In genomic region chr3:95319110-95319509, GRCm38 (mm10) we compare ENCODE assay signal across 10 mouse cellular contexts. TPM values are rescaled to one million over a fixed set of nuclear protein-coding genes. Genes with fewer than 3 reads are reported as not detected.
DNase-seq lines count a peak whose midpoint lies in the region; ATAC-seq and TF ChIP-seq lines count a peak whose summit lies in the region.
"Had no signal": no experiment of that assay in that cellular context is flagged by ENCODE, and none has a peak within 500 bp of the region (broad histone marks: within the 10 kb centered on the region; RNA-seq: fewer than 3 reads in every experiment).

No protein-coding gene starts in this region.

- peak overlapping the region; percentile 81 for H3K27ac ChIP-seq in heart, embryonic 12.5 days (ENCODE audit: poor library complexity, severe bottlenecking)
- H3K27ac ChIP-seq in liver, adult 2 months (replicated peaks; ENCODE audit: insufficient read depth, low read depth, low read length): peak overlapping the region; percentile 98
- H3K27ac ChIP-seq in bone marrow macrophage, adult 2 months (ENCODE audit: insufficient read depth, low read depth, low read length): peak overlapping the region; percentile 4; the same call in 1 of the 2 replicates
- H3K27ac ChIP-seq in liver, embryonic 12.5 days: peak overlapping the region; percentile 65; the same call in 1 of the 2 replicates

- no peak for ATAC-seq in heart, embryonic 12.5 days (ENCODE audit: insufficient number of reproducible peaks, low FRiP score)
- no peak for ATAC-seq in liver, embryonic 12.5 days
- ATAC-seq: CD4-positive, CD25-positive, alpha-beta regulatory T cell, adult 4 months had no signal

- no peaks in the 10 kb centered on the region for H3K27me3 ChIP-seq in heart, embryonic 12.5 days (replicated peaks)
- H3K27me3 ChIP-seq in liver, adult 2 months (ENCODE audit: control insufficient read depth, insufficient read depth, low read length): no peaks in the 10 kb centered on the region
- no peaks in the 10 kb centered on the region for H3K27me3 ChIP-seq in liver, embryonic 12.5 days (replicated peaks)

- H3K4me2 ChIP-seq in heart, embryonic 12.5 days: peak overlapping the region; percentile 51
- H3K4me2 ChIP-seq in liver, embryonic 12.5 days: peak overlapping the region; percentile 38

- H3K4me3 ChIP-seq in heart, embryonic 12.5 days: no peak overlapping the region
- peak overlapping the region; percentile 61 for H3K4me3 ChIP-seq in liver, adult 2 months (ENCODE audit: insufficient read depth, low read depth, low read length)
- no peak overlapping the region for H3K4me3 ChIP-seq in bone marrow macrophage, adult 2 months (ENCODE audit: insufficient read depth, low read length)
- H3K4me3 ChIP-seq in liver, embryonic 12.5 days: no peak overlapping the region

- no peak for DNase-seq in heart, adult 8-10 months (ENCODE audit: low spot score)
- DNase-seq in liver, adult 2 months (ENCODE audit: extremely low read depth, low read depth, low spot score): no peak
- DNase-seq in liver: no peak
- no peak for DNase-seq in adrenal gland, adult 8-10 months
- DNase-seq in left cerebral cortex, postnatal 25 days (ENCODE audit: low spot score in 2 of 2): no peak
- DNase-seq: right cerebral cortex, postnatal 4 days had no signal

- TF ChIP-seq CTCF in liver, adult 2 months (IDR thresholded peaks at IDR 0.05; ENCODE audit: low read depth, low read length): no peak
- TF ChIP-seq CTCF in bone marrow macrophage, adult 2 months (IDR thresholded peaks at IDR 0.05; ENCODE audit: low read depth, low read length): no peak

- 50% methylated on average over 2 of the region's 2 CpGs for WGBS in heart, embryonic 12.5 days
- 10% methylated on average over 2 of the region's 2 CpGs for WGBS in liver, adult 2 months
- 63% methylated on average over 2 of the region's 2 CpGs for WGBS in liver, embryonic 12.5 days (ENCODE audit: insufficient replicate concordance)

- H3K36me3 ChIP-seq in heart, embryonic 12.5 days: peaks cover 43% of the 10 kb centered on the region
- peaks cover 38% of the 10 kb centered on the region for H3K36me3 ChIP-seq in liver, adult 2 months (ENCODE audit: control insufficient read depth, insufficient read depth, low read length)
- peaks cover 63% of the 10 kb centered on the region for H3K36me3 ChIP-seq in liver, embryonic 12.5 days

- H3K4me1 ChIP-seq in heart, embryonic 12.5 days (replicated peaks): peaks cover 42% of the 10 kb centered on the region
- peaks cover 44% of the 10 kb centered on the region for H3K4me1 ChIP-seq in liver, adult 2 months (ENCODE audit: control insufficient read depth, insufficient read depth, low read length)
- H3K4me1 ChIP-seq in bone marrow macrophage, adult 2 months (ENCODE audit: control insufficient read depth, insufficient read depth, low read length): peaks cover 24% of the 10 kb centered on the region
- peaks cover 50% of the 10 kb centered on the region for H3K4me1 ChIP-seq in liver, embryonic 12.5 days

- intact Hi-C loops in left cerebral cortex, postnatal 25 days (cut with DNase I): no loop called here

- peaks cover 31% of the 10 kb centered on the region; the same call in 1 of the 2 replicates for H3K79me2 ChIP-seq in liver, adult 2 months (ENCODE audit: control insufficient read depth, insufficient read depth, low read length)

- TF ChIP-seq POLR2A in liver, adult 2 months (IDR thresholded peaks at IDR 0.05; ENCODE audit: extremely low read depth, insufficient read depth, low read length): no peak
- no peak for TF ChIP-seq POLR2A in bone marrow macrophage, adult 2 months (IDR thresholded peaks at IDR 0.05; ENCODE audit: borderline replicate concordance, low read depth, low read length)

- peak overlapping the region; percentile 39; the same call in 1 of the 2 replicates for H3K9ac ChIP-seq in heart, embryonic 12.5 days
- H3K9ac ChIP-seq in liver, adult 2 months (ENCODE audit: low read depth, low read length): peak overlapping the region; percentile 90
- H3K9ac ChIP-seq in liver, embryonic 12.5 days: 0 out of 2 replicates have a peak overlapping the region, but pooled peaks have one; percentile 30

- no peaks in the 10 kb centered on the region for H3K9me3 ChIP-seq in heart, embryonic 12.5 days (replicated peaks)
- H3K9me3 ChIP-seq in liver, embryonic 12.5 days (replicated peaks): no peaks in the 10 kb centered on the region

RNA-seq across cellular contexts. Expression of gene Cers2, which starts 4.5 kb away (rescaled TPM):
- polyA plus RNA-seq in heart, embryonic 12.5 days (2016; fragmentation: Nextera tagmentation; extraction: Ambion mirVana): 136 and 137 TPM in 2 replicates
- 10 to 100 TPM; 30.6 to 35.5 (median 33.4) TPM for total RNA-seq in heart, adult 8-10 months (2022)
- total RNA-seq in liver, adult 2 months (2014; rRNA removed): 283 and 284 TPM in 2 replicates
- polyA plus RNA-seq in liver, adult 2 months (2012; rRNA removed): 266 and 271 TPM in 2 replicates
- 173 and 186 TPM in 2 replicates for polyA plus RNA-seq in bone marrow macrophage, adult 2 months (2012; ENCODE audit: insufficient read depth, insufficient read length, missing spikeins)
- polyA plus RNA-seq in liver, embryonic 12.5 days (2016; fragmentation: Nextera tagmentation; extraction: Ambion mirVana): 134 and 135 TPM in 2 replicates
- 100 to 1,000 TPM; 211 to 272 (median 241) TPM for total RNA-seq in adrenal gland, adult 8-10 months (2022)
- total RNA-seq in left cerebral cortex, postnatal 25 days (2021): 10 to 100 TPM; 44.5 to 48.9 TPM

RNA-seq across cellular contexts. Expression of gene Anxa9, which starts 12.1 kb away (rescaled TPM):
- 1.2 and 1.7 TPM in 2 replicates for polyA plus RNA-seq in heart, embryonic 12.5 days (2016; fragmentation: Nextera tagmentation; extraction: Ambion mirVana)
- total RNA-seq in heart, adult 8-10 months (2022): 1 to 10 TPM in 1 of 4 experiments, under 1 TPM in 2, not detected in 1; 0.52 to 1.5 (median 0.66) TPM
- total RNA-seq in liver, adult 2 months (2014; rRNA removed): 0.54 and 0.55 TPM in 2 replicates
- polyA plus RNA-seq in liver, adult 2 months (2012; rRNA removed): 0.47 and 0.91 TPM in 2 replicates
- polyA plus RNA-seq in bone marrow macrophage, adult 2 months (2012; ENCODE audit: insufficient read depth, insufficient read length, missing spikeins): 11.1 and 15.4 TPM in 2 replicates
- 3.1 and 4.6 TPM in 2 replicates for polyA plus RNA-seq in liver, embryonic 12.5 days (2016; fragmentation: Nextera tagmentation; extraction: Ambion mirVana)
- 1 to 10 TPM; 1.9 to 4.2 (median 3.0) TPM for total RNA-seq in adrenal gland, adult 8-10 months (2022)
- total RNA-seq in left cerebral cortex, postnatal 25 days (2021): under 1 TPM; 0.57 to 0.78 TPM

RNA-seq across cellular contexts. Expression of gene Prune1, which starts 37.2 kb away (rescaled TPM):
- 29.5 and 31.7 TPM in 2 replicates for polyA plus RNA-seq in heart, embryonic 12.5 days (2016; fragmentation: Nextera tagmentation; extraction: Ambion mirVana)
- 10 to 100 TPM; 26.3 to 27.9 (median 27.2) TPM for total RNA-seq in heart, adult 8-10 months (2022)
- 7.6 and 7.8 TPM in 2 replicates for total RNA-seq in liver, adult 2 months (2014; rRNA removed)
- 11.3 and 12.8 TPM in 2 replicates for polyA plus RNA-seq in liver, adult 2 months (2012; rRNA removed)
- 15.6 and 16.6 TPM in 2 replicates for polyA plus RNA-seq in bone marrow macrophage, adult 2 months (2012; ENCODE audit: insufficient read depth, insufficient read length, missing spikeins)
- 11.8 and 12.1 TPM in 2 replicates for polyA plus RNA-seq in liver, embryonic 12.5 days (2016; fragmentation: Nextera tagmentation; extraction: Ambion mirVana)
- total RNA-seq in adrenal gland, adult 8-10 months (2022): 10 to 100 TPM; 26.8 to 34.8 (median 31.7) TPM
- 10 to 100 TPM; 22.6 to 24.8 TPM for total RNA-seq in left cerebral cortex, postnatal 25 days (2021)

RNA-seq across cellular contexts. Expression of gene Setdb1, which starts 37.9 kb away (rescaled TPM):
- 29.7 and 30.9 TPM in 2 replicates for polyA plus RNA-seq in heart, embryonic 12.5 days (2016; fragmentation: Nextera tagmentation; extraction: Ambion mirVana)
- total RNA-seq in heart, adult 8-10 months (2022): 10 to 100 TPM; 10.1 to 12.0 (median 10.4) TPM
- total RNA-seq in liver, adult 2 months (2014; rRNA removed): 13.3 and 15.7 TPM in 2 replicates
- 6.3 and 8.6 TPM in 2 replicates for polyA plus RNA-seq in liver, adult 2 months (2012; rRNA removed)
- 34.2 and 37.2 TPM in 2 replicates for polyA plus RNA-seq in bone marrow macrophage, adult 2 months (2012; ENCODE audit: insufficient read depth, insufficient read length, missing spikeins)
- polyA plus RNA-seq in liver, embryonic 12.5 days (2016; fragmentation: Nextera tagmentation; extraction: Ambion mirVana): 31.0 and 31.6 TPM in 2 replicates
- total RNA-seq in adrenal gland, adult 8-10 months (2022): 10 to 100 TPM; 22.2 to 38.1 (median 27.8) TPM
- total RNA-seq in left cerebral cortex, postnatal 25 days (2021): 10 to 100 TPM; 34.7 to 37.4 TPM

RNA-seq across cellular contexts. Expression of gene Mindy1, which starts 38.0 kb away (rescaled TPM):
- 26.9 and 29.7 TPM in 2 replicates for polyA plus RNA-seq in heart, embryonic 12.5 days (2016; fragmentation: Nextera tagmentation; extraction: Ambion mirVana)
- 10 to 100 TPM; 19.5 to 23.8 (median 21.3) TPM for total RNA-seq in heart, adult 8-10 months (2022)
- total RNA-seq in liver, adult 2 months (2014; rRNA removed): 56.6 and 63.6 TPM in 2 replicates
- polyA plus RNA-seq in liver, adult 2 months (2012; rRNA removed): 122 and 137 TPM in 2 replicates
- polyA plus RNA-seq in bone marrow macrophage, adult 2 months (2012; ENCODE audit: insufficient read depth, insufficient read length, missing spikeins): 50.7 and 70.7 TPM in 2 replicates
- 18.8 and 22.5 TPM in 2 replicates for polyA plus RNA-seq in liver, embryonic 12.5 days (2016; fragmentation: Nextera tagmentation; extraction: Ambion mirVana)
- 100 to 1,000 TPM; 127 to 191 (median 150) TPM for total RNA-seq in adrenal gland, adult 8-10 months (2022)
- 10 to 100 TPM; 18.7 to 20.5 TPM for total RNA-seq in left cerebral cortex, postnatal 25 days (2021)

Comparison
In these comparisons a context has a peak if more than half of its experiments do, and no peak if none do; other contexts are left out.
1. H3K27ac ChIP-seq: peak in every context shown above with its lines; median percentile 98 in liver, adult 2 months; 81 in heart, embryonic 12.5 days; 65 in liver, embryonic 12.5 days; 4 in bone marrow macrophage, adult 2 months.
2. H3K9ac ChIP-seq: peak in every context shown above with its lines; median percentile 90 in liver, adult 2 months; 39 in heart, embryonic 12.5 days; 30 in liver, embryonic 12.5 days.